Mouse (Mus musculus): Measurements from ENCODE around the gene Rpap1.

DNA sequence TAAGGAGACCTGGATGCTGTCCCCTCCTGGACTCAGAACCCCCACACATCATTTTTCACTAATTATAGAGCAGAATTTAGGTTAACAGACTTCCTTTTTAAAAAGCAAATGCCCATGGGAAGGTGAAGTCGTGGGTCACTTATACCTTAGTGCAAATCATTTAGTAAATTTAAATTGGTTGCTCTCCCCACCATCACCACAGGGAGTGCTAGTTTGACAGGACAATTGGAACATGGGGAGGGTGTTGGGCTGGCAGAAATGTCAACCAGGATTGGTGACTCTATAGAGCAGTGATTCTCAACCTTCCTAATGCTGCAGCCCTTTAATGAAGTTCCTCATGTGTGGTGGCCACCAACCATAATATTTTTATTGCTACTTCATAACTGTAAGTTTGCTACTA is 42.1 kb downstream of the Rpap1 start:
- TF ChIP-seq CTCF (conservative IDR thresholded peaks at IDR 0.05; ENCODE audit: low read length) (peak; percentile 18), NANOG (IDR thresholded peaks at IDR 0.05; ENCODE audit: borderline replicate concordance, low read length) (no peak)

All from E14TG2a.4 (cell line).